Mouse (Mus musculus) cerebellum, adult 2 months (tissue): ENCODE data around the gene Nr1i2.

Experiments used
- CTCF ChIP-seq: fragments of 200-500 bp; IDR thresholded peaks from 2 replicates; pipeline ENCODE4 v1.5.1; 2011; ENCODE audit warnings: low read depth, mild to moderate bottlenecking, control low read depth, low read length, moderate library complexity, borderline replicate concordance; ENCODE audit not compliant: insufficient read depth
- POLR2A ChIP-seq: fragments of 200-500 bp; IDR thresholded peaks from 2 replicates; pipeline ENCODE4 v1.6.1; 2011; ENCODE audit warnings: low read length, control low read depth, borderline replicate concordance; ENCODE audit not compliant: insufficient read depth

- TF ChIP-seq POLR2A (no peak), CTCF (no peak)
Measured at GRCm38 (mm10) chr16:38287357-38287756, 7.3 kb downstream of the Nr1i2 start.
